Mouse (Mus musculus) spleen, adult 2 months (tissue): ENCODE data around the gene Apbb2. TPM values are rescaled to one million over a fixed set of nuclear protein-coding genes. Genes with fewer than 3 reads are reported as not detected.

ENCODE experiments used
- DNase-seq, 2 experiments: peaks; one replicate each; pipeline versions ENCODE4 v3.0.0 to v3.0.0-alpha.2; 2012 to 2021; ENCODE audit warnings: low spot score in 2 of 2, low read depth in 1 of 2
- H3K27ac ChIP-seq: fragments of 200-500 bp; 2 replicates; pipeline ENCODE4 v1.5.1; 2012; ENCODE audit warnings: low read length, inconsistent platforms; ENCODE audit not compliant: insufficient read depth
- H3K27me3 ChIP-seq: fragments of 200-500 bp; 2 replicates; pipeline ENCODE4 v1.6.1; 2012; ENCODE audit warnings: mild to moderate bottlenecking, moderate library complexity, low read length, inconsistent platforms; ENCODE audit not compliant: control insufficient read depth, insufficient read depth
- H3K36me3 ChIP-seq: fragments of 200-500 bp; 2 replicates; pipeline ENCODE4 v1.6.1; 2012; ENCODE audit warnings: mild to moderate bottlenecking, low read length, inconsistent platforms; ENCODE audit not compliant: control insufficient read depth, insufficient read depth
- H3K4me1 ChIP-seq: fragments of 200-500 bp; 2 replicates; pipeline ENCODE4 v1.6.1; 2011; ENCODE audit warnings: inconsistent platforms; ENCODE audit not compliant: control insufficient read depth, insufficient read depth, insufficient read length
- H3K4me3 ChIP-seq: fragments of 200-500 bp; 2 replicates; pipeline ENCODE4 v1.5.1; 2011; ENCODE audit warnings: mild to moderate bottlenecking, inconsistent platforms; ENCODE audit not compliant: insufficient read depth, insufficient read length; ENCODE audit errors: extremely low read depth
- CTCF ChIP-seq: fragments of 200-500 bp; IDR thresholded peaks from 2 replicates; pipeline ENCODE4 v1.5.1; 2011; ENCODE audit warnings: mild to moderate bottlenecking, inconsistent platforms; ENCODE audit not compliant: insufficient read depth, insufficient read length, insufficient replicate concordance; ENCODE audit errors: extremely low read depth
- POLR2A ChIP-seq: fragments of 200-500 bp; IDR thresholded peaks from 2 replicates; pipeline ENCODE4 v1.6.1; 2011; ENCODE audit warnings: low read depth, low read length, inconsistent platforms
- WGBS: fragments of 180-500 bp; shearing (Covaris S2); methylation state at CpG from one replicate; pipeline ENCODE4 v1.1.7; 2018; 5-methylcytosine and 5-hydroxymethylcytosine counted together
- polyA plus RNA-seq: library from polyadenylated mRNA; depleted of rRNA; stranded (reverse); fragments of >200 nt; gene quantifications from 2 replicates; pipeline ENCODE4 v1.2.3, GENCODE M21; 2012

Apbb2 gene
- polyA plus RNA-seq, 1 experiment: 2.6 TPM

- no peak overlapping the region for H3K4me3 ChIP-seq
- H3K27ac ChIP-seq: no peak overlapping the region
- TF ChIP-seq POLR2A: no peak
- no peak for TF ChIP-seq CTCF
- no peaks in the 10 kb centered on the region for H3K27me3 ChIP-seq
- H3K4me1 ChIP-seq: no peaks in the 10 kb centered on the region
- WGBS: 76% methylated on average over 4 of the region's 4 CpGs
- no peaks in the 10 kb centered on the region for H3K36me3 ChIP-seq
- DNase-seq: no peak
Observed at GRCm38 (mm10) chr5:66573266-66573665, 45.3 kb downstream of the Apbb2 start.

GRCm38 (mm10) chr5:66572086-66572855 is 46.3 kb downstream of the Apbb2 start:
- WGBS: 89% methylated on average over 13 of the region's 13 CpGs
- no peaks in the 10 kb centered on the region for H3K4me1 ChIP-seq
- H3K27ac ChIP-seq: no peak overlapping the region; the same call in 1 of the 2 replicates
- TF ChIP-seq POLR2A (no peak), CTCF (no peak)
- no peaks in the 10 kb centered on the region for H3K36me3 ChIP-seq
- no peak for DNase-seq
- H3K27me3 ChIP-seq: no peaks in the 10 kb centered on the region
- H3K4me3 ChIP-seq: no peak overlapping the region

- Histone ChIP-seq H3K36me3 (no peaks in the 10 kb centered on the region), H3K27me3 (no peaks in the 10 kb centered on the region), H3K27ac (no peak overlapping the region), H3K4me3 (no peak overlapping the region), H3K4me1 (no peaks in the 10 kb centered on the region)
- DNase-seq: no peak
- WGBS: 90% methylated on average over 5 of the region's 5 CpGs
- TF ChIP-seq CTCF (no peak), POLR2A (no peak)
Observed at GRCm38 (mm10) chr5:66570709-66571108, 47.9 kb downstream of the Apbb2 start.

GRCm38 (mm10) chr5:66569141-66569801 is 49.3 kb downstream of the Apbb2 start:
- no peaks in the 10 kb centered on the region for H3K27me3 ChIP-seq
- WGBS: 61% methylated on average over 9 of the region's 9 CpGs
- H3K4me1 ChIP-seq: no peaks in the 10 kb centered on the region
- no peak overlapping the region for H3K4me3 ChIP-seq
- no peak for DNase-seq
- H3K36me3 ChIP-seq: no peaks in the 10 kb centered on the region
- no peak for TF ChIP-seq POLR2A
- TF ChIP-seq CTCF: no peak
- H3K27ac ChIP-seq: no peak overlapping the region

DNA sequence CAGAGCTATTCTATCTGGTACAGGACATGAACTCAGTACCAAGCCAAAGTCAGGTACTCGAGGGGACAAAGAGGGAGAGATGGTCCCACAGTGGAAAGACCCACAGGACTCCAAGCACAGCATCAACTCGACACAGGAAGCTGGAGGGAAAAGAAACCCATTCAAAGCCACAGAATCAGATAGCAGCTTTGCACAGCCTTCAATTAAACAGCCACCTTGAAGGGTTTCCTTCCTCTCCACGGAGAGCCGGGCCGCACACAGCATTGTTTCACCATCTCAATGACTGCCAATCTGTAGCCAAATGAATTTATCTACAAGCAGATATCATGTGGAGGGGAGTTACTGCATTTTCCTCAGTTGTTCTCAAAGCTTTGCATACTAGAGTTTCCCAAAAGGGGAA is 50.6 kb downstream of the Apbb2 start:
- WGBS: 7% methylated on average over 5 of the region's 5 CpGs
- no peaks in the 10 kb centered on the region for H3K27me3 ChIP-seq
- no peak overlapping the region for H3K4me3 ChIP-seq
- H3K36me3 ChIP-seq: no peaks in the 10 kb centered on the region
- TF ChIP-seq POLR2A (no peak), CTCF (no peak)
- H3K4me1 ChIP-seq: no peaks in the 10 kb centered on the region
- DNase-seq: no peak
- no peak overlapping the region for H3K27ac ChIP-seq

DNA sequence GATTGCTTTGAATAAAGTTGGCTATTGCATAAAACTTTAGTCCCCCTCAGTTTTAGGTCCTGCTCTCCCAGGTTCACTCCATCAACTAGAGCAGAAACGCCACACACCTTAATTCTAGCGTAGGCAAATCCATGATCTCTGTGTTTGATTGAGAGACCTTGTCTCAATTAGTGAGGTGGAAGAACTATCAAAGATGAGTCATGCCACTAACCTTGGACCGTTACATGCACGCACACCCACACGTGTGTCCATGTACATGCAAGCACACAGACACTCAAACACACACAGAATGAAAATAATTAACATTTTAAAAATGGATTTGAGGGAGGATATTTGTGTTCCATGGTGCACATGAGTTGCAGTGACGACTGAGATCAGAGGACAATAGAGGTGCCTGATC is 51.2 kb downstream of the Apbb2 start:
- Histone ChIP-seq H3K4me3 (no peak overlapping the region), H3K36me3 (no peaks in the 10 kb centered on the region), H3K27me3 (no peaks in the 10 kb centered on the region), H3K4me1 (no peaks in the 10 kb centered on the region), H3K27ac (no peak overlapping the region)
- 56% methylated on average over 6 of the region's 6 CpGs for WGBS
- no peak for DNase-seq
- TF ChIP-seq POLR2A (no peak), CTCF (no peak)
